Mouse (Mus musculus): Measurements from ENCODE around the gene Ctdnep1.

DNA sequence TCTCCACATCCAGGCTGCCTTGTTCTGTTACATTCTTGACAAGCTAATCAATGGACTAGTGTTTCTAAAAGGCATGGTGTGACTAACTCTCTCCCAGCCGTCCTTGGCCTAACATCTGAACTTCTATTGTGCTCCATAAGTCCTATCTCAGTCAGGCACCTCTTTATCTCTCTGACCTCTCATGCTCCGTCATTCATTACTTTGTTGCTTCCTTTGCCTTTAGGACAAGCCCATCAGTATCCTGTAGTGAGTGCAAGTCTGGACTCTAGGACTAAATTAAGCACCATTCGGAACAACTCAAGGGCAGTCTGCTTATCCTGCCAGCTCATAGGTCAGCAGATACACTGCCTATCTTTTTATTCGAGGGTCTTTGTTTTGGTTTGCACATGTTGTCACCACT lies 4.7 kb upstream of the Ctdnep1 start:
- no peak for TF ChIP-seq CTCF (IDR thresholded peaks at IDR 0.05; ENCODE audit: low read depth)
- TF ChIP-seq EP300 (IDR thresholded peaks at IDR 0.05; ENCODE audit: low read depth): no peak

Data from liver, postnatal 0 days (tissue).